In genomic region chr1:187216620-187217410, GRCm38 (mm10) we compare ENCODE assay signal across 30 mouse cellular contexts. TPM values are rescaled to one million over a fixed set of nuclear protein-coding genes. Genes with fewer than 3 reads are reported as not detected.
DNase-seq lines count a peak whose midpoint lies in the region; ATAC-seq and TF ChIP-seq lines count a peak whose summit lies in the region.
"Had no signal": no experiment of that assay in that cellular context is flagged by ENCODE, and none has a peak within 500 bp of the region (broad histone marks: within the 10 kb centered on the region; RNA-seq: fewer than 3 reads in every experiment).

No protein-coding gene starts in this region.

- no peak overlapping the region; the same call in 1 of the 2 replicates for H3K4me2 ChIP-seq in liver, embryonic 12.5 days
- H3K4me2 ChIP-seq in CH12.LX (ENCODE audit: insufficient read depth, low read depth, poor library complexity, severe bottlenecking): no peak overlapping the region; the same call in 1 of the 2 replicates

- no peak overlapping the region for H3K4me3 ChIP-seq in liver, adult 2 months (ENCODE audit: insufficient read depth, low read depth, low read length)
- no peak overlapping the region for H3K4me3 ChIP-seq in liver, embryonic 12.5 days
- H3K4me3 ChIP-seq in CH12.LX (replicated peaks in 1 of 3; ENCODE audit: low read depth in 2 of 3, low read length in 2 of 3, poor library complexity in 1 of 3): no peak overlapping the region
- peak overlapping the region; percentile 60; the same call in 1 of the 2 replicates for H3K4me3 ChIP-seq in cortical plate, adult 2 months (ENCODE audit: insufficient read depth, low read length)

- dilution Hi-C loops in CH12.LX (cut with MboI; ENCODE audit: extremely low pct_ligation_motif_present, extremely low pct_unique_long_range_greater_than_20kb, low sequenced_read_pairs): no loop called here

- H3K4me1 ChIP-seq in liver, adult 2 months (ENCODE audit: control insufficient read depth, insufficient read depth, low read length): no peaks in the 10 kb centered on the region; the same call in 1 of the 2 replicates
- H3K4me1 ChIP-seq in liver, embryonic 12.5 days: peaks cover 19% of the 10 kb centered on the region
- peaks cover 3 to 20% of the 10 kb centered on the region in 2 experiments; a peak in 3 of 4 replicates for H3K4me1 ChIP-seq in CH12.LX (ENCODE audit: control insufficient read depth in 1 of 2, insufficient read depth in 2 of 2)
- no peaks in the 10 kb centered on the region; the same call in 1 of the 2 replicates for H3K4me1 ChIP-seq in cortical plate, adult 2 months (ENCODE audit: control insufficient read depth, insufficient read depth, low read length)

- H3K9me3 ChIP-seq in liver, embryonic 12.5 days (replicated peaks): no peaks in the 10 kb centered on the region
- H3K9me3 ChIP-seq in CH12.LX (replicated peaks; ENCODE audit: low read length): no peaks in the 10 kb centered on the region
- H3K9me3 ChIP-seq: embryonic facial prominence, embryonic 13.5 days; forebrain, embryonic 13.5 days; hindbrain, embryonic 12.5 days; neural tube, embryonic 13.5 days had no signal

- H3K27me3 ChIP-seq in liver, adult 2 months (ENCODE audit: control insufficient read depth, insufficient read depth, low read length): no peaks in the 10 kb centered on the region
- no peaks in the 10 kb centered on the region for H3K27me3 ChIP-seq in liver, embryonic 12.5 days (replicated peaks)
- no peaks in the 10 kb centered on the region for H3K27me3 ChIP-seq in CH12.LX (replicated peaks)
- H3K27me3 ChIP-seq: embryonic facial prominence, embryonic 13.5 days; forebrain, embryonic 13.5 days; hindbrain, embryonic 12.5 days; neural tube, embryonic 13.5 days; Patski had no signal

- no peak overlapping the region for H3K27ac ChIP-seq in liver, adult 2 months (replicated peaks; ENCODE audit: insufficient read depth, low read depth, low read length)
- no peak overlapping the region for H3K27ac ChIP-seq in liver, embryonic 12.5 days
- H3K27ac ChIP-seq in CH12.LX (ENCODE audit: insufficient read depth, low read depth): no peak overlapping the region
- H3K27ac ChIP-seq in cortical plate, adult 2 months (ENCODE audit: insufficient read depth, low read length): no peak overlapping the region
- H3K27ac ChIP-seq: embryonic facial prominence, embryonic 13.5 days; forebrain, embryonic 13.5 days; hindbrain, embryonic 12.5 days; neural tube, embryonic 13.5 days had no signal

- H3K79me2 ChIP-seq in liver, adult 2 months (ENCODE audit: control insufficient read depth, insufficient read depth, low read length): peaks cover 6% of the 10 kb centered on the region; the same call in 1 of the 2 replicates
- peaks cover 14% of the 10 kb centered on the region for H3K79me2 ChIP-seq in CH12.LX (replicated peaks; ENCODE audit: control insufficient read depth, extremely low read depth, insufficient read depth, poor library complexity, severe bottlenecking)

- no peak overlapping the region for H3K9ac ChIP-seq in liver, adult 2 months (ENCODE audit: low read depth, low read length)
- H3K9ac ChIP-seq in liver, embryonic 12.5 days: no peak overlapping the region
- H3K9ac ChIP-seq in CH12.LX (ENCODE audit: insufficient read depth, low read depth): no peak overlapping the region

- TF ChIP-seq EP300 in CH12.LX (IDR thresholded peaks at IDR 0.05; ENCODE audit: low read length): 0 out of 2 replicates have a peak, but pooled peaks have one; percentile 28

- peak; percentile 28 for DNase-seq in liver, adult 2 months (ENCODE audit: extremely low read depth, low read depth, low spot score)
- no peak for DNase-seq in CH12.LX (ENCODE audit: extremely low read depth)
- DNase-seq in cerebellum, adult 9-10 months: no peak
- DNase-seq in neural tube, embryonic 10.5 days (ENCODE audit: extremely low spot score, low spot score): no peak
- no peak for DNase-seq in gastrocnemius, adult 18-20 months (ENCODE audit: low spot score)
- DNase-seq: adrenal gland, adult 2 months; cerebellum, adult 11 months; cerebellum, postnatal 14 days; embryo, embryonic 11 days; heart, adult 11 months; heart, postnatal 10 days; kidney, adult 18-20 months; kidney, postnatal 4 days; layer of hippocampus, adult 9-11 months; liver; liver, postnatal 0 days; lung, postnatal 36 days; right cerebral cortex, adult 18-20 months; right cerebral cortex, postnatal 4 days had no signal

- WGBS in liver, adult 2 months: 74% methylated on average over 9 of the region's 9 CpGs
- WGBS in liver, embryonic 12.5 days (ENCODE audit: insufficient replicate concordance): 62% methylated on average over 9 of the region's 9 CpGs

- TF ChIP-seq POLR2A in liver, adult 2 months (IDR thresholded peaks at IDR 0.05; ENCODE audit: extremely low read depth, insufficient read depth, low read length): no peak
- TF ChIP-seq POLR2A in CH12.LX (IDR thresholded peaks at IDR 0.05; ENCODE audit: low read depth, low read length): no peak
- TF ChIP-seq POLR2A in cortical plate, adult 2 months (IDR thresholded peaks at IDR 0.05; ENCODE audit: extremely low read depth, insufficient read depth, low read length): no peak

- H3K36me3 ChIP-seq in liver, adult 2 months (ENCODE audit: control insufficient read depth, insufficient read depth, low read length): no peaks in the 10 kb centered on the region
- H3K36me3 ChIP-seq in liver, embryonic 12.5 days: no peaks in the 10 kb centered on the region
- H3K36me3 ChIP-seq in CH12.LX (replicated peaks in 1 of 2; ENCODE audit: control insufficient read depth in 1 of 2, insufficient read depth in 1 of 2, low read length in 1 of 2): peaks cover 0 to 16% of the 10 kb centered on the region in 2 experiments
- H3K36me3 ChIP-seq: embryonic facial prominence, embryonic 13.5 days; hindbrain, embryonic 12.5 days; neural tube, embryonic 13.5 days had no signal

- no peak for TF ChIP-seq RAD21 in CH12.LX (IDR thresholded peaks at IDR 0.05; ENCODE audit: low read depth, low read length)

- in situ Hi-C loops in CH12.LX (cut with MboI; ENCODE audit: low pct_ligation_motif_present, low pct_unique_long_range_greater_than_20kb, low sequenced_read_pairs): no loop called here

- no peak for TF ChIP-seq CTCF in liver, adult 2 months (IDR thresholded peaks at IDR 0.05; ENCODE audit: low read depth, low read length)
- no peak for TF ChIP-seq CTCF in CH12.LX (conservative IDR thresholded peaks at IDR 0.05 in 1 of 2, IDR thresholded peaks at IDR 0.05 in 1 of 2; ENCODE audit: low read depth in 2 of 2, low read length in 2 of 2)
- TF ChIP-seq CTCF in cortical plate, adult 2 months (IDR thresholded peaks at IDR 0.05; ENCODE audit: extremely low read depth, insufficient read depth, low read length): no peak

- no peak for ATAC-seq in liver, embryonic 12.5 days
- peak; percentile 57 for ATAC-seq in megakaryocyte progenitor cell, adult 5-6 weeks (replicated peaks; ENCODE audit: poor library complexity)

TF ChIP-seq in CH12.LX, 34 proteins besides CTCF, POLR2A, EP300 and RAD21 (continues in another document):
- TF ChIP-seq ELF1 (IDR thresholded peaks at IDR 0.05; ENCODE audit: low read depth, low read length) (no peak), JUN (IDR thresholded peaks at IDR 0.05; ENCODE audit: insufficient read depth, low read depth, low read length) (peak; percentile 27; the same call in 1 of the 2 replicates), SMC3 (IDR thresholded peaks at IDR 0.05; ENCODE audit: low read depth, low read length) (no peak), CHD2 (IDR thresholded peaks at IDR 0.05; ENCODE audit: low read length) (no peak), TCF12 (IDR thresholded peaks at IDR 0.05; ENCODE audit: low read depth, low read length) (no peak), ZKSCAN1 (IDR thresholded peaks at IDR 0.05; ENCODE audit: borderline replicate concordance, low read depth, low read length) (no peak), MAX (IDR thresholded peaks at IDR 0.05; ENCODE audit: low read length) (no peak), IRF4 (IDR thresholded peaks at IDR 0.05; ENCODE audit: low read depth, low read length) (peak; percentile 58; the same call in 1 of the 2 replicates), USF2 (conservative IDR thresholded peaks at IDR 0.05; ENCODE audit: low read depth, low read length) (no peak), MAZ (IDR thresholded peaks at IDR 0.05; ENCODE audit: low read depth, low read length) (no peak), HCFC1 (IDR thresholded peaks at IDR 0.05; ENCODE audit: low read depth, low read length) (no peak), MYC (IDR thresholded peaks at IDR 0.05; ENCODE audit: low read depth, low read length) (no peak), MAFK (IDR thresholded peaks at IDR 0.05; ENCODE audit: insufficient replicate concordance, low read length) (no peak), ZMIZ1 (IDR thresholded peaks at IDR 0.05; ENCODE audit: low read depth, low read length) (no peak), MEF2A (IDR thresholded peaks at IDR 0.05; ENCODE audit: borderline replicate concordance, low read depth, low read length) (no peak), GABPA (IDR thresholded peaks at IDR 0.05; ENCODE audit: insufficient replicate concordance, low read depth, low read length) (no peak), ETS1 (conservative IDR thresholded peaks at IDR 0.05; ENCODE audit: low read depth, low read length) (peak; percentile 33)

RNA-seq across cellular contexts. Expression of gene Gpatch2, which starts 1.5 kb away (rescaled TPM):
- total RNA-seq in liver, adult 2 months (2014; rRNA removed): 14.7 and 15.9 TPM in 2 replicates
- 6.3 and 7.1 TPM in 2 replicates for polyA plus RNA-seq in liver, adult 2 months (2012; rRNA removed)
- 8.4 and 9.8 TPM in 2 replicates for polyA plus RNA-seq in liver, embryonic 12.5 days (2016; fragmentation: Nextera tagmentation; extraction: Ambion mirVana)
- 15.4 TPM in 2 replicates for total RNA-seq in CH12.LX (2012; rRNA removed)
- total RNA-seq in CH12.LX (2014; rRNA removed): 14.1 and 14.9 TPM in 2 replicates
- polyA plus RNA-seq in CH12.LX (2012; ENCODE audit: insufficient read length, low read depth): 17.0 and 20.9 TPM in 2 replicates
- polyA plus RNA-seq in cortical plate, adult 2 months (2012; rRNA removed): 14.5 and 15.1 TPM in 2 replicates
- 9.5 and 9.7 TPM in 2 replicates for total RNA-seq in megakaryocyte progenitor cell, adult 5-6 weeks (2015)
- total RNA-seq in megakaryocyte progenitor cell, adult 5-6 weeks (2017): 21.5 and 29.6 TPM in 2 replicates
- 10 to 100 TPM in 1 of 2 experiments, 1 to 10 TPM in 1; 9.2 to 10.8 TPM for total RNA-seq in gastrocnemius, adult 18-20 months (2021)

RNA-seq across cellular contexts. Expression of gene Spata17, which starts 1.6 kb away (rescaled TPM):
- total RNA-seq in liver, adult 2 months (2014; rRNA removed): 0.83 and 0.94 TPM in 2 replicates
- polyA plus RNA-seq in liver, adult 2 months (2012; rRNA removed): 0.15 TPM in 1 of 2 replicates, not detected in the other
- polyA plus RNA-seq in liver, embryonic 12.5 days (2016; fragmentation: Nextera tagmentation; extraction: Ambion mirVana): 0.32 and 0.35 TPM in 2 replicates
- total RNA-seq in CH12.LX (2012; rRNA removed) (0.13 TPM in 1 of 2 replicates, not detected in the other), CH12.LX (2014; rRNA removed) (not detected in 2 replicates)
- polyA plus RNA-seq in CH12.LX (2012; ENCODE audit: insufficient read length, low read depth): 0.24 TPM in 1 of 2 replicates, not detected in the other
- 0.42 and 0.71 TPM in 2 replicates for polyA plus RNA-seq in cortical plate, adult 2 months (2012; rRNA removed)
- total RNA-seq in megakaryocyte progenitor cell, adult 5-6 weeks (2015): not detected in 2 replicates
- total RNA-seq in megakaryocyte progenitor cell, adult 5-6 weeks (2017): 2.2 TPM in 1 of 2 replicates, not detected in the other
- total RNA-seq in gastrocnemius, adult 18-20 months (2021): under 1 TPM in 1 of 2 experiments, not detected in 1; 0.33 TPM
- total RNA-seq: gastrocnemius, adult 8-10 months had no signal
- polyA plus RNA-seq: erythroblast, embryonic 14.5 days; inflammation-experienced regulatory T-cells, adult 6 months had no signal
